In genomic region chr2:38941898-38942297, GRCm38 (mm10) we compare ENCODE assay signal across 28 mouse cellular contexts. TPM values are rescaled to one million over a fixed set of nuclear protein-coding genes. Genes with fewer than 3 reads are reported as not detected.
DNase-seq lines count a peak whose midpoint lies in the region; ATAC-seq and TF ChIP-seq lines count a peak whose summit lies in the region.
"Had no signal": no experiment of that assay in that cellular context is flagged by ENCODE, and none has a peak within 500 bp of the region (broad histone marks: within the 10 kb centered on the region; RNA-seq: fewer than 3 reads in every experiment).

No protein-coding gene starts in this region.

- TF ChIP-seq CTCF in liver, postnatal 0 days (IDR thresholded peaks at IDR 0.05; ENCODE audit: low read depth): no peak

- no peaks in the 10 kb centered on the region for H3K9me3 ChIP-seq in heart, embryonic 10.5 days
- no peaks in the 10 kb centered on the region for H3K9me3 ChIP-seq in liver, postnatal 0 days (ENCODE audit: low read length)
- H3K9me3 ChIP-seq in liver, embryonic 11.5 days (ENCODE audit: control insufficient read depth, low read length): no peaks in the 10 kb centered on the region
- H3K9me3 ChIP-seq in intestine, embryonic 16.5 days (ENCODE audit: control insufficient read depth, low read length): peaks cover 3% of the 10 kb centered on the region; the same call in 1 of the 2 replicates
- H3K9me3 ChIP-seq: embryonic facial prominence, embryonic 13.5 days; embryonic facial prominence, embryonic 15.5 days; forebrain, embryonic 10.5 days; forebrain, embryonic 12.5 days had no signal

- no peak overlapping the region for H3K4me3 ChIP-seq in heart, embryonic 10.5 days
- no peak overlapping the region for H3K4me3 ChIP-seq in liver, postnatal 0 days (ENCODE audit: low read depth, low read length)
- no peak overlapping the region for H3K4me3 ChIP-seq in liver, embryonic 11.5 days (ENCODE audit: low read depth, low read length)
- no peak overlapping the region for H3K4me3 ChIP-seq in myocyte
- no peak overlapping the region for H3K4me3 ChIP-seq in intestine, embryonic 16.5 days (ENCODE audit: low read length)
- H3K4me3 ChIP-seq: embryonic facial prominence, embryonic 13.5 days; embryonic facial prominence, embryonic 15.5 days; erythroblast, embryonic 14.5 days; forebrain, embryonic 10.5 days; forebrain, embryonic 12.5 days had no signal

- no peak overlapping the region for H3ac ChIP-seq in myocyte (ENCODE audit: control insufficient read depth, insufficient read length)

- no peaks in the 10 kb centered on the region for H3K4me1 ChIP-seq in heart, embryonic 10.5 days
- no peaks in the 10 kb centered on the region for H3K4me1 ChIP-seq in liver, postnatal 0 days (ENCODE audit: insufficient read depth)
- no peaks in the 10 kb centered on the region for H3K4me1 ChIP-seq in liver, embryonic 11.5 days (replicated peaks; ENCODE audit: control insufficient read depth, insufficient read depth, low read length)
- no peaks in the 10 kb centered on the region for H3K4me1 ChIP-seq in intestine, embryonic 16.5 days (ENCODE audit: control insufficient read depth, insufficient read depth, low read length)
- H3K4me1 ChIP-seq: forebrain, embryonic 12.5 days had no signal

- H3K79me2 ChIP-seq in myocyte (ENCODE audit: control insufficient read depth, insufficient read depth): no peaks in the 10 kb centered on the region

- WGBS in heart, embryonic 10.5 days: 66% methylated on average over 2 of the region's 2 CpGs
- 67% methylated on average over 2 of the region's 2 CpGs for WGBS in liver, postnatal 0 days (ENCODE audit: insufficient replicate concordance)
- 77% methylated on average over 2 of the region's 2 CpGs for WGBS in liver, embryonic 11.5 days
- WGBS in intestine, embryonic 16.5 days: 70% methylated on average over 2 of the region's 2 CpGs

- ATAC-seq in liver, postnatal 0 days: no peak
- ATAC-seq in liver, embryonic 11.5 days (replicated peaks; ENCODE audit: low FRiP score): no peak
- no peak for ATAC-seq in intestine, embryonic 16.5 days
- ATAC-seq: activated CD4-positive, CD25-positive, alpha-beta regulatory T cell, adult 4 months; CD4-positive, CD25-positive, alpha-beta regulatory T cell, adult 4 months; forebrain, embryonic 14.5 days; forebrain, embryonic 16.5 days had no signal

- no peak overlapping the region for H3K9ac ChIP-seq in liver, postnatal 0 days (replicated peaks)
- H3K9ac ChIP-seq in liver, embryonic 11.5 days (ENCODE audit: low read depth, low read length): no peak overlapping the region
- H3K9ac ChIP-seq in intestine, embryonic 16.5 days (ENCODE audit: low read depth, low read length): no peak overlapping the region
- H3K9ac ChIP-seq: embryonic facial prominence, embryonic 13.5 days; embryonic facial prominence, embryonic 15.5 days; forebrain, embryonic 12.5 days had no signal

- peak; percentile 3 for DNase-seq in heart, adult 11 months
- no peak for DNase-seq in heart, embryonic 10.5 days (ENCODE audit: low spot score)
- peak; percentile 3 for DNase-seq in liver, postnatal 0 days
- no peak for DNase-seq in liver, embryonic 11.5 days (ENCODE audit: low spot score)
- DNase-seq in thymus, postnatal 0 days (ENCODE audit: low spot score): peak; percentile 0
- DNase-seq in thymus, postnatal 36 days: no peak
- DNase-seq: adrenal gland, adult 8-10 months; adrenal gland, postnatal 14 days; adrenal gland, postnatal 36 days; B cell, adult 2 months; cerebellum, adult 11-12 months; cerebellum, adult 2 months; cerebellum, adult 9-10 months; cerebellum, postnatal 10 days; cerebellum, postnatal 36 days; embryo, embryonic 11 days had no signal

- TF ChIP-seq POLR2A in myocyte (IDR thresholded peaks at IDR 0.05; ENCODE audit: insufficient read length, low read depth): no peak

- H3K27me3 ChIP-seq in heart, embryonic 10.5 days (ENCODE audit: insufficient read depth, poor library complexity, severe bottlenecking): no peaks in the 10 kb centered on the region
- no peaks in the 10 kb centered on the region for H3K27me3 ChIP-seq in liver, postnatal 0 days (ENCODE audit: insufficient read depth, low read length)
- H3K27me3 ChIP-seq in liver, embryonic 11.5 days (replicated peaks; ENCODE audit: control insufficient read depth, insufficient read depth, low read length): no peaks in the 10 kb centered on the region
- no peaks in the 10 kb centered on the region for H3K27me3 ChIP-seq in myocyte (ENCODE audit: control insufficient read depth, insufficient read depth, insufficient read length)
- no peaks in the 10 kb centered on the region for H3K27me3 ChIP-seq in intestine, embryonic 16.5 days (replicated peaks; ENCODE audit: control insufficient read depth, insufficient read depth, low read length)
- H3K27me3 ChIP-seq: CH12.LX; embryonic facial prominence, embryonic 13.5 days; embryonic facial prominence, embryonic 15.5 days; forebrain, embryonic 12.5 days had no signal

- H3K36me3 ChIP-seq in heart, embryonic 10.5 days: no peaks in the 10 kb centered on the region
- H3K36me3 ChIP-seq in liver, postnatal 0 days (replicated peaks; ENCODE audit: insufficient read depth, low read length): no peaks in the 10 kb centered on the region
- H3K36me3 ChIP-seq in liver, embryonic 11.5 days (ENCODE audit: control insufficient read depth, insufficient read depth, low read length): no peaks in the 10 kb centered on the region
- H3K36me3 ChIP-seq in myocyte (ENCODE audit: control insufficient read depth, insufficient read depth): no peaks in the 10 kb centered on the region
- no peaks in the 10 kb centered on the region for H3K36me3 ChIP-seq in intestine, embryonic 16.5 days (ENCODE audit: control insufficient read depth, insufficient read depth, low read length)
- H3K36me3 ChIP-seq: embryonic facial prominence, embryonic 13.5 days; embryonic facial prominence, embryonic 15.5 days; forebrain, embryonic 10.5 days; forebrain, embryonic 12.5 days had no signal

- no peak for TF ChIP-seq EP300 in liver, postnatal 0 days (IDR thresholded peaks at IDR 0.05; ENCODE audit: low read depth)

- no peak overlapping the region for H3K4me2 ChIP-seq in liver, postnatal 0 days (ENCODE audit: low read depth, low read length)
- no peak overlapping the region for H3K4me2 ChIP-seq in liver, embryonic 11.5 days
- H3K4me2 ChIP-seq in myocyte (ENCODE audit: low read depth): no peak overlapping the region
- H3K4me2 ChIP-seq in intestine, embryonic 16.5 days (ENCODE audit: low read depth, low read length): no peak overlapping the region
- H3K4me2 ChIP-seq: embryonic facial prominence, embryonic 13.5 days; embryonic facial prominence, embryonic 15.5 days; forebrain, embryonic 12.5 days had no signal

- H3K27ac ChIP-seq in heart, embryonic 10.5 days: no peak overlapping the region
- H3K27ac ChIP-seq in liver, postnatal 0 days (ENCODE audit: low read depth): no peak overlapping the region
- no peak overlapping the region for H3K27ac ChIP-seq in liver, embryonic 11.5 days (ENCODE audit: low read depth, low read length)
- no peak overlapping the region for H3K27ac ChIP-seq in intestine, embryonic 16.5 days (ENCODE audit: low read length)
- H3K27ac ChIP-seq: embryonic facial prominence, embryonic 13.5 days; embryonic facial prominence, embryonic 15.5 days; forebrain, embryonic 10.5 days; forebrain, embryonic 12.5 days had no signal

TF ChIP-seq in myocyte, 11 proteins besides CTCF, POLR2A, EP300 and RAD21:
- no peak for TF ChIP-seq USF1 (IDR thresholded peaks at IDR 0.05; ENCODE audit: low read depth)
- TF ChIP-seq TCF3 (IDR thresholded peaks at IDR 0.05; ENCODE audit: insufficient read length, low read depth): peak; percentile 20
- TF ChIP-seq MYOD1 (IDR thresholded peaks at IDR 0.05; ENCODE audit: control insufficient read depth in 1 of 3, insufficient read length in 2 of 3, low read depth in 2 of 3): peak; percentile 46 to 82 (median 81)
- no peak for TF ChIP-seq MAX (IDR thresholded peaks at IDR 0.05; ENCODE audit: low read depth)
- TF ChIP-seq MYOG (IDR thresholded peaks at IDR 0.05; ENCODE audit: control insufficient read depth in 1 of 3, insufficient read depth in 1 of 3, insufficient read length in 2 of 3, low read depth in 2 of 3): peak; percentile 36 to 87 (median 37)
- TF ChIP-seq TCF12 (IDR thresholded peaks at IDR 0.05; ENCODE audit: insufficient read depth, poor library complexity, severe bottlenecking): no peak
- TF ChIP-seq SRF (IDR thresholded peaks at IDR 0.05; ENCODE audit: control insufficient read depth, insufficient read length, low read depth): peak; percentile 58

RNA-seq across cellular contexts. Expression of gene Olfml2a, which starts 10.1 kb away (rescaled TPM):
- 2.1 and 3.0 TPM in 2 replicates for polyA plus RNA-seq in heart, embryonic 10.5 days (2016; fragmentation: Nextera tagmentation; extraction: Ambion mirVana)
- 0.06 and 0.12 TPM in 2 replicates for polyA plus RNA-seq in liver, postnatal 0 days (2015; fragmentation: Nextera tagmentation; extraction: Ambion mirVana)
- 0.38 and 0.75 TPM in 2 replicates for polyA plus RNA-seq in liver, embryonic 11.5 days (2014; fragmentation: Nextera tagmentation; extraction: Ambion mirVana)
- 4.7 and 6.9 TPM in 2 replicates for polyA plus RNA-seq in thymus, postnatal 0 days (2015; fragmentation: Nextera tagmentation; extraction: Ambion mirVana)
- polyA plus RNA-seq in myocyte (2012; fragmentation: generic; extraction: Trizol): 0.11 TPM
- polyA plus RNA-seq in intestine, embryonic 16.5 days (2015; fragmentation: Nextera tagmentation; extraction: Ambion mirVana): 1.8 and 2.1 TPM in 2 replicates
- polyA plus RNA-seq: CD4-positive, CD25-positive, alpha-beta regulatory T cell, adult 4 months had no signal

RNA-seq across cellular contexts. Expression of gene Nr6a1, which starts 14.4 kb away (rescaled TPM):
- 2.1 and 4.5 TPM in 2 replicates for polyA plus RNA-seq in heart, embryonic 10.5 days (2016; fragmentation: Nextera tagmentation; extraction: Ambion mirVana)
- polyA plus RNA-seq in liver, postnatal 0 days (2015; fragmentation: Nextera tagmentation; extraction: Ambion mirVana): 0.83 and 1.1 TPM in 2 replicates
- 3.3 and 5.1 TPM in 2 replicates for polyA plus RNA-seq in liver, embryonic 11.5 days (2014; fragmentation: Nextera tagmentation; extraction: Ambion mirVana)
- polyA plus RNA-seq in thymus, postnatal 0 days (2015; fragmentation: Nextera tagmentation; extraction: Ambion mirVana): 0.42 and 0.44 TPM in 2 replicates
- polyA plus RNA-seq in myocyte (2012; fragmentation: generic; extraction: Trizol): 1.8 TPM
- 1.4 and 1.7 TPM in 2 replicates for polyA plus RNA-seq in intestine, embryonic 16.5 days (2015; fragmentation: Nextera tagmentation; extraction: Ambion mirVana)
- polyA plus RNA-seq: erythroblast, embryonic 14.5 days had no signal

RNA-seq across cellular contexts. Expression of gene Wdr38, which starts 55.4 kb away (rescaled TPM):
- polyA plus RNA-seq in heart, embryonic 10.5 days (2016; fragmentation: Nextera tagmentation; extraction: Ambion mirVana): 0.89 and 1.4 TPM in 2 replicates
- 0.53 and 0.60 TPM in 2 replicates for polyA plus RNA-seq in liver, postnatal 0 days (2015; fragmentation: Nextera tagmentation; extraction: Ambion mirVana)
- 1.4 TPM in 2 replicates for polyA plus RNA-seq in liver, embryonic 11.5 days (2014; fragmentation: Nextera tagmentation; extraction: Ambion mirVana)
- 2.6 and 3.0 TPM in 2 replicates for polyA plus RNA-seq in thymus, postnatal 0 days (2015; fragmentation: Nextera tagmentation; extraction: Ambion mirVana)
- 0.66 TPM for polyA plus RNA-seq in myocyte (2012; fragmentation: generic; extraction: Trizol)
- 1.4 and 1.7 TPM in 2 replicates for polyA plus RNA-seq in intestine, embryonic 16.5 days (2015; fragmentation: Nextera tagmentation; extraction: Ambion mirVana)
- polyA plus RNA-seq: erythroblast, embryonic 14.5 days had no signal

Comparison
In these comparisons a context has a peak if more than half of its experiments do, and no peak if none do; other contexts are left out.
1. DNase-seq: peak in heart, adult 11 months (single experiment), liver, postnatal 0 days (single experiment) and thymus, postnatal 0 days (single experiment); none in heart, embryonic 10.5 days (single experiment), liver, embryonic 11.5 days (single experiment) and thymus, postnatal 36 days (0 of 2).